Mouse (Mus musculus) kidney, embryonic 14.5 days (tissue): ENCODE measurements around the gene Psma1. TPM values are rescaled to one million over a fixed set of nuclear protein-coding genes. Genes with fewer than 3 reads are reported as not detected.

ENCODE experiments used
- ATAC-seq: fragments of 200-750 bp; cut with Nextera tagmentation; 2 replicates; pipeline ENCODE4 v1.8.0; 2017; ENCODE audit warnings: moderate number of reproducible peaks, mild to moderate bottlenecking, moderate TSS enrichment, moderate library complexity; ENCODE audit not compliant: low FRiP score, low TSS enrichment
- H3K27ac ChIP-seq: fragments of 300-500 bp; sonication (generic); 2 replicates; pipeline ENCODE4 v1.5.1; 2014; ENCODE audit warnings: low read depth, mild to moderate bottlenecking, low read length, moderate library complexity, mixed read lengths
- H3K27me3 ChIP-seq: fragments of 300-500 bp; sonication (generic); 2 replicates; pipeline ENCODE4 v1.6.1; 2014; ENCODE audit warnings: mild to moderate bottlenecking, low read length; ENCODE audit not compliant: control insufficient read depth, insufficient read depth
- H3K36me3 ChIP-seq: fragments of 300-500 bp; sonication (generic); 2 replicates; pipeline ENCODE4 v1.6.1; 2014; ENCODE audit warnings: low read length, mixed read lengths; ENCODE audit not compliant: control insufficient read depth, insufficient read depth
- H3K4me1 ChIP-seq: fragments of 300-500 bp; sonication (generic); 2 replicates; pipeline ENCODE4 v1.6.1; 2014; ENCODE audit warnings: low read length, mixed read lengths; ENCODE audit not compliant: control insufficient read depth, insufficient read depth
- H3K4me2 ChIP-seq: fragments of 300-500 bp; sonication (generic); replicated peaks from 2 replicates; pipeline ENCODE4 v1.6.1; 2014; ENCODE audit warnings: low read depth, mild to moderate bottlenecking, low read length
- H3K4me3 ChIP-seq: fragments of 300-500 bp; sonication (generic); 2 replicates; pipeline ENCODE4 v1.5.1; 2014; ENCODE audit warnings: mild to moderate bottlenecking, low read length
- H3K9ac ChIP-seq: fragments of 300-500 bp; sonication (generic); 2 replicates; pipeline ENCODE4 v1.6.1; 2014; ENCODE audit warnings: low read depth, mild to moderate bottlenecking, low read length, moderate library complexity
- H3K9me3 ChIP-seq: fragments of 300-500 bp; sonication (generic); 2 replicates; pipeline ENCODE4 v1.6.1; 2016; ENCODE audit warnings: low read length; ENCODE audit not compliant: control insufficient read depth
- WGBS: fragments of 180-500 bp; shearing (Covaris S2); extraction: QIAGEN DNeasy Blood & Tissue Kit; methylation state at CpG from one replicate; pipeline ENCODE4 v1.1.7; 2014; 5-methylcytosine and 5-hydroxymethylcytosine counted together
- polyA plus RNA-seq: library from polyadenylated mRNA; unstranded; fragments of >200 nt; fragmentation: Nextera tagmentation; extraction: Ambion mirVana; gene quantifications from 2 replicates; pipeline ENCODE4 v1.2.1, GENCODE M21; 2014

Gene Psma1
- polyA plus RNA-seq: 466 and 570 TPM in 2 replicates

DNA sequence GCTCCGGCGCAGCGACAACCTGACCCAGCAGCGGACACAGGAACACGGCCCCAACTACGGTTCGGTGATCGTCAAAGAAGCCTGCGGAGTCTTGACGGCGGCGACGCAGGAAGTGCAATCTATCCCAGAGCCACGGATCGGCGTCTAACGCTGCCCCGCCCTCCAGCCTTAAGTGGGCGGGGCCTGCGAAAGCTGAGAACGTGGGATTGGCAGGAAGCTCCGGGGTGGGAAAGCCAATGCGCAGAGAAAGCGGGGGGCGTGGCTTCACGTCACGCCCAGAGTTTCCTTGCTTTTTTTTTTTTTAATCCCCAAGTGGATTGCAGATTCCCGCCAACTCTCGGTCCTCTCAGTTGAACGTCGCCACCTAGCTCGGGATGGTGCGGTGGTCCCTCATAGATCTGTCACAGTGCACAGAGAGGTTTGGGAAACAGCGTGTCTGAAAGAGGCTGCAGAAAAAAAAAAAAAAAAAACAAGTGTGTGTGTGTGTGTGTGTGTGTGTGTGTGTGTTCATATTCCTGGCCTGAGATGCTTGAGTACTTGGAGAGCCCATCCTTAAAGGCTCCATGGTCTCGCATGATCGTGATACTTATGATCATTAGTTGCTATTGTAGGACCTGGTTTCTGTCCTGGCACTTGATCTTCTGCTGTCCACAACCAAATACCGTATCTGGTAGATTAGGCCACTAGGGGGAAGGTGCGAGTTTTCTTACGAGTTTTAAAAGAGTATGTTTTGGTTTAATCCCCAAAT lies at the start of gene Psma1:
Gene Psma1 (minus strand): TSS at position 114 of the 748 bp plus-strand sequence.
- WGBS: under 1% methylated on average over 39 of the region's 39 CpGs
- Histone ChIP-seq H3K9me3 (no peaks in the 10 kb centered on the region), H3K36me3 (peaks cover 30% of the 10 kb centered on the region), H3K4me1 (peaks cover 12% of the 10 kb centered on the region; the same call in 1 of the 2 replicates), H3K27ac (no peak within 1 kb of the TSS; the same call in 1 of the 2 replicates), H3K27me3 (no peaks in the 10 kb centered on the region), H3K4me2 (peak within 1 kb of the TSS; percentile 67), H3K4me3 (peak within 1 kb of the TSS; percentile 60), H3K9ac (peak within 1 kb of the TSS; percentile 78)
- ATAC-seq: peak; percentile 95

DNA sequence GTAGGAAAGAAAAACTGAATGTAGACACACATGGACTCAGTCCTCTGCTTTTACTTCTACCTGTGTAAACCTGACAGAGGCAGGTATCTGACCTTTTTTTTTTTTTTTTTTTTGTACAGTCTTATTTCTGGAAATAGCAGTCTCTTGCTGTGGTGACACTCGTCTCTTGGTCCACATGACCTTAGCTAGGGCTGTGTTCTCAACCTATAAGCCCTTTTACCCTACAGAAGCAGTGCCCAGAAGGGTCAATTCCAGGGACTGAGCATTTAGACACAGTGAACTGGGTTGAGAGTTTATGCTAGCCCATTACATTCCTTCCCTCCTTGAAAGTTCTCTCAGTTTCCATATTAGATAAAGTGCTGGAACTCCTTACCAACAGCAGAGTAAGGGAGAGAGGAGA lies 47.6 kb upstream of the Psma1 start:
- H3K36me3 ChIP-seq: no peaks in the 10 kb centered on the region
- ATAC-seq: no peak
- no peaks in the 10 kb centered on the region for H3K9me3 ChIP-seq
- no peak overlapping the region for H3K4me2 ChIP-seq
- H3K4me1 ChIP-seq: peaks cover 8% of the 10 kb centered on the region; the same call in 1 of the 2 replicates
- no peak overlapping the region for H3K4me3 ChIP-seq
- 58% methylated on average over 1 of the region's 1 CpGs for WGBS
- H3K27ac ChIP-seq: no peak overlapping the region
- no peaks in the 10 kb centered on the region for H3K27me3 ChIP-seq
- no peak overlapping the region for H3K9ac ChIP-seq

DNA sequence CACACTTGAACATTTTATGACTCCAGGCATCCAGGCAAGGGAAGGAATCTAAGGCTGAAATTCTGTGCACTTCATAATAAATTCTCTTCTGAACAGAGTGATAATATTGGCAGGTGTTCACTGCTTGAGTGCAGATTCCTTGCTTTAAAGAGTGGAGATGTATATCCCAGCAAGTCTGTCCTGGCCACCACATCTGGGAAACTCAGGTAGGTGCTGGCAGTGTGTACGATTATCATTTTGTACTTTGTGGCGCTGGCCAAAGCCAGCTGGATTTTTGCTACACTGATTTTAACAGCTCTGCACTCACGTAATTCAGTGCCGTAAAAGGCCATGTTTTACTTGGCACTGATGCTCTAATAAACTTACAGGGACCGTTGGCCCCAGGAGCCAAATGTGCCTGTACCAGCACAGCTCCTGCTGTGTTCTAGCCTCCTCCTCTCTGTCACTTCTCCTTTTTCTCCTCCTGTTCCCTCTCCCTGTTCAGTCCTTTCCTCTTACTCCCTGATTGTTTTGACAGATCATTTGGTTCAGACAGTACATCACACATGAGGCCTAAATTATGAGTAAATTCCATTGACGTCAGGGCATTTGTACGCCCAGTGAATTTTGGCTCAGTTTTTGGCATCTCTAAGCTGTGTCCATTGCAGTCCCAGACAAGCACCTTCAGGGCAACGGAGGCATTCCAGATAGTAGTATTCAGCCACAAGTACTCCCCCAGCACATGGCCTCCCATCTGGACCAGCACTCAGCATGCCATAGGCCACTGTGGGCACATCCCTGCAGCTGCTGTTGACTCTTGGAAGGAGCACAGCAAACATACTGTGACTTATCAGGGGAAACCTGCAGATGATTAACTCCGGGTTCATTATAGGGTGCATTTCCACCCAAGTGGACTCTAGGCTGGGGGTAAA lies 46.9 kb upstream of the Psma1 start:
- Histone ChIP-seq H3K36me3 (no peaks in the 10 kb centered on the region), H3K9ac (no peak overlapping the region), H3K4me2 (no peak overlapping the region), H3K27ac (0 out of 2 replicates have a peak overlapping the region, but pooled peaks have one; percentile 30), H3K9me3 (no peaks in the 10 kb centered on the region), H3K4me1 (peaks cover 8% of the 10 kb centered on the region; the same call in 1 of the 2 replicates), H3K4me3 (no peak overlapping the region), H3K27me3 (no peaks in the 10 kb centered on the region)
- 40% methylated on average over 9 of the region's 9 CpGs for WGBS
- ATAC-seq: peak; percentile 53; the same call in 1 of the 2 replicates

DNA sequence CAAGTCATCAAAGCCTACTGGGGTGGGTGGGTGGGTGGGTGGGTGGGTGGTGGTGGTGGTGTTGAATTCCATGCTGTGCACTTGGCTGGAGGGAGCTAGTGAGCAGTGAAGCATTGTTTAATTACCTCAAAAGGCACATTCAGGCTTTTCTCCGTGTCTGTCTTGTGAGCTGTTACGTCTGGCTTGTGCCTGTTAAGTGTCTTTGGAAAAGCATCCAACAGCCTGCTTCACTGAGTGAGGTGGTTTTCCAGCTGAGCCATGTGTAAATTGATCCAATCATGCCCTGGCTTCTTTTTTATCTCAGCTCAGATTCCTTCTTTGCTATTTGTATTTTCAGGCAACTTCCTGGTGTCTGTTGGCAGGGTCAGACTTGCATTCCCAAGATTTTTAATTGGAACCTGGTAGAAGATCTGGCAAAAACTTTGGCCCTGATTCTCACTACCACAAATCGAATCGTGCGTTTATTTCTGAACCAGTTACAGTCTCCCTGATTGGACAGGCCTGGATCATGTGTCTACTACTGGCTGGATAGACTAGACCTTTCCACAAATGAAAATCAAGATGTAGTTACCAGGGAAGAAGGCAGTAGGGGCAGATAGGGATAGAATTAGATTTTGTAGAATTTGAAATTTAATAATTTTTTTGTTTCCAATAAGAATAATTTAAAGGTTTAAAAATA lies 45.9 kb upstream of the Psma1 start:
- no peaks in the 10 kb centered on the region for H3K36me3 ChIP-seq
- peak; percentile 71 for ATAC-seq
- 45% methylated on average over 5 of the region's 5 CpGs for WGBS
- no peak overlapping the region for H3K9ac ChIP-seq
- H3K27ac ChIP-seq: peak overlapping the region; percentile 37; the same call in 1 of the 2 replicates
- H3K4me2 ChIP-seq: no peak overlapping the region
- H3K9me3 ChIP-seq: no peaks in the 10 kb centered on the region
- no peak overlapping the region for H3K4me3 ChIP-seq
- H3K27me3 ChIP-seq: no peaks in the 10 kb centered on the region
- peaks cover 8% of the 10 kb centered on the region; the same call in 1 of the 2 replicates for H3K4me1 ChIP-seq

DNA sequence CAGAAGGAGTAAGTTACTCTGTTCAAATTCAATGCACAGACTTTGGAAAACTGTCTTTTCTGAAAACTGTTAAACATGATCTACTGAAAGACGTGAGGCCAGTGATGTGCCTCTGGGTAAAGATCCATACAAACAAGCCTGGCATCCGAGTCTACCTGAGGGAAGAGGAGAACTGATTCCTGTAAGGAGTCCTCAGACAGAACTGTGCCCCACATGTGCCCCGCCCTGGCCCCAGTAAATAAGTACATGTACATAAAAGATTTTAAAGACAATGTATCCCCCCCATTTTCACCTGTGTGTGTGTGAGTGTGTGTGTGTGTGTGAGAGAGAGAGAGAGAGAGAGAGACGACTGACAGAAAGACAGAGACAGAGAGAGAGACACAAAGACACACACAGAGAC lies 42.0 kb upstream of the Psma1 start:
- Histone ChIP-seq H3K9ac (no peak overlapping the region), H3K27me3 (no peaks in the 10 kb centered on the region), H3K4me1 (peaks cover 5% of the 10 kb centered on the region; the same call in 1 of the 2 replicates), H3K27ac (no peak overlapping the region), H3K9me3 (no peaks in the 10 kb centered on the region), H3K4me2 (no peak overlapping the region), H3K4me3 (no peak overlapping the region), H3K36me3 (no peaks in the 10 kb centered on the region)
- WGBS: 80% methylated on average over 4 of the region's 4 CpGs
- no peak for ATAC-seq

DNA sequence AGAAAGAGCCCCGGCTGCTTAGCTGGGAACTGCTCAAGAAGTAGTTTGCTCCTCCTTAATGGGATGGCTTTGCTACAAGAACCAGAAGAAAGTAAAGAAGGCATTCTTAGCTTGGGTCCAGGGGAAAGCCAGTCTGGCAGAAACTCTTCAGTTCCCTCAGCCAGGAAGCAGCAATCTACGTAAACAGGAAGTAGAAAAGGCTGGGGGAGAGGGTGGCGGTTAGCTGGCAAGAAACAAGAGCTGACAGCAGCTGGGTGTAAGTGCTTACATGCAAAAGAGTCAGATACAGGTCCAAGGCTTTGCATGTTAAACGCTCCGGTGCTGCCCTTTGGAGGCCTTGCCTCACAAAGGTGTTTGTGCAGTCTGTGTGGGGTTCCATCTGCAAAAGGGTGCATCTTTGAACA lies 41.5 kb upstream of the Psma1 start:
- 58% methylated on average over 5 of the region's 5 CpGs for WGBS
- ATAC-seq: no peak
- no peak overlapping the region for H3K27ac ChIP-seq

DNA sequence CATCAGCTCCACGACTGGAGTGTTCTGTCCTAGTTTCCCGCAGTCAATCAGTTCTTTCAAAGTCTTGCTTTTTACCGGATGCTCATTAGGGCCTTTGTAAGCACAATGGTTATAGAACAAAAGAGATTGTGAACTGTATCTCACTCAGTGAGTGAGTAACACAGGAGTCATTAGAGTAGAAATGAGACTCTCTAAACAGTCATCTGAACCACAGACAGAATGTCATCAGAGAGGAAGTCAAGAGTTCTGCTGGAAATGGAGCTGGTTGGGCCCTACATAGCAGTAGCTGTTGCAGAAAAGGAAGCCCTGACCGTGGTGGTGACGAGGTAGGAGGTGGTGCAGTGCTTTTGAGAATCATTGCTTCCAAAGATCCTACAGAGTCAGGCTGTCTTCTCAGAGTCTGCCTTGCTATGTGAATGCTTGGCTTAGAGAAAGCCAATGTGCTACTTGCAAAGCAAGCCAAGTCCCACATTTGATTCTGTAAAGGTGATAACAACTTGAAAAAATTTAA lies 40.5 kb upstream of the Psma1 start:
- no peaks in the 10 kb centered on the region for H3K4me1 ChIP-seq
- WGBS: 75% methylated on average over 5 of the region's 5 CpGs
- H3K27me3 ChIP-seq: no peaks in the 10 kb centered on the region
- no peak overlapping the region for H3K4me3 ChIP-seq
- ATAC-seq: no peak
- no peaks in the 10 kb centered on the region for H3K9me3 ChIP-seq
- H3K36me3 ChIP-seq: no peaks in the 10 kb centered on the region
- H3K9ac ChIP-seq: no peak overlapping the region
- H3K4me2 ChIP-seq: no peak overlapping the region
- no peak overlapping the region for H3K27ac ChIP-seq

More for the DNA sequence above, 41.5 kb upstream of the Psma1 start:
- H3K4me1 ChIP-seq: peaks cover under 1% of the 10 kb centered on the region; the same call in 1 of the 2 replicates
- no peaks in the 10 kb centered on the region for H3K27me3 ChIP-seq
- H3K36me3 ChIP-seq: no peaks in the 10 kb centered on the region
- no peak overlapping the region for H3K4me3 ChIP-seq
- H3K4me2 ChIP-seq: no peak overlapping the region
- H3K9ac ChIP-seq: no peak overlapping the region
- H3K9me3 ChIP-seq: no peaks in the 10 kb centered on the region

DNA sequence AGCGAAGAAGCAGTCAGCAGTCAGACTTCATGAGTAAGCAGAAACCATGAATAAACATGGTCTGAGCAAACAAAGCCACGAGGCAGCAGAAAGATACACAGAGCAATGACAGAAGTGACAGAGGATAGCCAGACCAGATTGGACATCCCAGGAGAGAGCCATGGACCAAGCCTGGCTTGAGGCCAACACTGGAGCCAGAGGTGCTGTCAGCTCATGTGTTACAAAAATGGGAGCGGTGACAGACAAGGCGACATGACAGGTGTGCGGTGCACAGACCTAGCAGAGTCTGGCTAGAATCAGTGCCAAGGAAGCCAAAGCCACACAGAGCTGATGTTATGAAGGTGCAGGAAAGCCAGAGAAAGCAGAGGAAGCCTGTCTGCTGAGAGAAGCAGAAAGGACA lies 35.3 kb upstream of the Psma1 start:
- ATAC-seq: no peak
- Histone ChIP-seq H3K9me3 (no peaks in the 10 kb centered on the region), H3K9ac (no peak overlapping the region), H3K27me3 (no peaks in the 10 kb centered on the region), H3K4me1 (no peaks in the 10 kb centered on the region), H3K36me3 (no peaks in the 10 kb centered on the region), H3K4me3 (no peak overlapping the region), H3K4me2 (no peak overlapping the region), H3K27ac (no peak overlapping the region)
- WGBS: 65% methylated on average over 5 of the region's 5 CpGs
